Mouse (Mus musculus) ovary, postnatal 14 days (tissue): ENCODE results near the gene Uhrf1bp1l.
A peak's percentile ranks its signal among the peaks of the same experiment; 100 is the strongest.

ENCODE experiments used
- DNase-seq: peaks from one replicate; pipeline ENCODE4 v3.0.0; 2022; ENCODE audit warnings: low spot score

Gene Uhrf1bp1l

GRCm38 (mm10) chr10:89746581-89746980 lies 1.8 kb downstream of the Uhrf1bp1l start:
- DNase-seq: no peak

- no peak for DNase-seq
Observed at GRCm38 (mm10) chr10:89747221-89747905, 2.6 kb downstream of the Uhrf1bp1l start.

GRCm38 (mm10) chr10:89747911-89748310 lies 3.1 kb downstream of the Uhrf1bp1l start:
- no peak for DNase-seq

DNA sequence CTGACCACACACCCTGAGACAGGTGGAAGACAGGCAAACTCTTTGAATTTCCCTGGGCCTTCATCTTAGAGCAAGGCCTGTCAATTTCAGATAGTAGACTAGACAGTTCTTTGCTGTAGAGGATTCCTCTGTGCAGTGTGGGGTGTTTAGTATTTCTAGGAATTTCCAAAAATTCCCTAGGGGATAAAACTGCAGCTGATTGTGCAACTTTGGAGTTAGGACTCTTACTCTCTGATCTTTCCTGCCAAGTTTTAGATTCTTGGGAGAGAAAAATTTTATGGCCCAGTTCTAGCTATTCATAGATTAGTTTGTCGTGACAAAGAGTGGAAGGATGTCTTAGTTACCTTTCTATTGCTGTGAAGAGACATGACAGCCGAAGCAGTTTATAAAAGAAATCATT lies 3.8 kb downstream of the Uhrf1bp1l start:
- no peak for DNase-seq

GRCm38 (mm10) chr10:89751069-89751468 lies 6.3 kb downstream of the Uhrf1bp1l start:
- no peak for DNase-seq

DNA sequence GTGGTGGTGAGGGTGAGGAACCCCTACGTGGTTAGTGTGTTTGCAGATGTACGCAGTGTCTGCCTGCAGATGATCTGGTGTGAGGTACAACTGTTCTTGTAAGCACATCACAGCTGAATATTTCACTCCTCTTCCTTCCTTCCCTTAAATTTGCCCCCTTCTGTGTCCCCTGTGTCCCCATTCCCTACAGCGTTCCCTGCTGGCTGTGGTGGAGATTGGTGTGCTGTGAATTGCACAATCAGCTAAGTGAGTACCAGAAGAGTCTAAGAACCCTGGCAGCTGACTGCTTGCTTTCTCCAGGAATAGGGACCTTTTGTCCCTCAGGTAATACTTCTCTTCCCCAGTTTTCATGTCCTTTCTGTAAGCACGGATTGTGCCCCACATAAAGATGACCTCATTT lies 10.4 kb downstream of the Uhrf1bp1l start:
- no peak for DNase-seq

GRCm38 (mm10) chr10:89760772-89761171 lies 16.0 kb downstream of the Uhrf1bp1l start:
- DNase-seq: no peak

- no peak for DNase-seq
Observed at GRCm38 (mm10) chr10:89764457-89765121, 19.8 kb downstream of the Uhrf1bp1l start.

- DNase-seq: no peak
Observed at GRCm38 (mm10) chr10:89765790-89766714, 21.3 kb downstream of the Uhrf1bp1l start.

DNA sequence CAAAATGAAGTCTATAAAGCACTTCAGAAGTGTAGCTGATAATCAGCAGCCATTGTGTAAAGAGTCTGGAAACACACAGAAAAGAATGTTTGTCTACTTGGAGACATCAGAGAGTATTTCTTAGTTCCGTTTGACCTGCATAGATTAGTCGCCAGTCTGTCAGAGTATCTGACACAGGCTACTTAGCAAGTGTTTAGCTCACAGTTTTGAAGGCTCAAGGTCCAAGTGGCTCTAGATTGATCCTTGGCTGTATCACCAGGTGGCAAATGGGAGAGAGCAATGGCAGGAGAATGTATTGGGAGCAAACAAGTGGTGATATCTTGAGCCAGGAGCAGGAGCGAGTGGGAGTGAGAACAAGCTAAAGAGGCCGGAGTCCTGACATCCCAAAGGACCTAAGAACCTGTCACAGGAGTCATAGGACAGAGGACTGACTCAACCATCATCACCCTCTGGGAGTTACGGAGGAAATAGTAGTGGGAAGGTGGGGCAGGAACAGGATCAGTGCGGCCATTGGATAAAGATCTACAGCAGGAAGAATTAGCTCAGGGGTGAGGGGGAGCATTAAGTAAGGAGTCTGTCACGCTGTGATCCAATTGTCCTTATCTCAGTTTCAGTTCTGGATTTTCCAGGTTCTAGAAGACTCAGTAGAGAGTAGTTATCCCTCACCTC lies 23.7 kb downstream of the Uhrf1bp1l start:
- DNase-seq: no peak

DNA sequence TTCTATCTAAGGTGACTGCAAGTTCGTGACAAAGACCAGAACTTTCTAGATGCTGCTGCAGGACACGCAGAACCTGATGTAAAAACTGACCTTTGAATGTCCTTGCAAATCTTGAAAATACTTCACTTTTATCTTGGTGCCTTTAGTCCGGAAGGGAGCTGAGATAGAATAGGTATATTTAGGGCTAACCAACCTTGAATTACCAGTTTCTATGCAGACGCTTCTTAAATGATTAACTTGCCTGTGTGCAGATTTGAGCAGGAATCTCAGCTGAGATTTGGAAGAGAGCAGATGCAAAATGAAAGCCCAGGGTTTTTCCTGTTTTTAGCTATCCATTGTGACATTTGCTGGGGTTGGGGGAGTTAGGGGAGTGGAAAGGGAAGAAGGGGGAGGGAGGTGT lies 24.3 kb downstream of the Uhrf1bp1l start:
- no peak for DNase-seq

DNA sequence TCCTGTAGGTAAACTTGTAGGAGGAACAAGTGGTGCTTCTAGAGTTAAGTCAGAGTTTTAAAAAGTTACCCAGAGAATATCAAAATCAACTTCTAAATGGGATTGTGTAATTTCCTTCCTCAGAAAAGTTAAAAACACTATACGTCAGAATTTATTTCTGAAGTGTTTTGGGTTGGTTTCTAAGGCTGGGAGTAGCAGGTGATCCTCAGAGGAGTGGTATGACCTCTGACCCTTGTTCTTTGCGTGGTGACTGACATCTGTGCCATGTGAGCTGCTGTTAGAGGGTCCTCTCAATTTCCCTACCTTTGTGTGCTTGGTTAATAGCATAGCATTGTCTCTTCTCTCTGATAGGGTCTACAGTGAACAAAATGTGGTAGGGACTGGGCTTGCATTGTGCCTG lies 27.1 kb downstream of the Uhrf1bp1l start:
- DNase-seq: no peak

GRCm38 (mm10) chr10:89776029-89776428 lies 31.2 kb downstream of the Uhrf1bp1l start:
- no peak for DNase-seq

DNA sequence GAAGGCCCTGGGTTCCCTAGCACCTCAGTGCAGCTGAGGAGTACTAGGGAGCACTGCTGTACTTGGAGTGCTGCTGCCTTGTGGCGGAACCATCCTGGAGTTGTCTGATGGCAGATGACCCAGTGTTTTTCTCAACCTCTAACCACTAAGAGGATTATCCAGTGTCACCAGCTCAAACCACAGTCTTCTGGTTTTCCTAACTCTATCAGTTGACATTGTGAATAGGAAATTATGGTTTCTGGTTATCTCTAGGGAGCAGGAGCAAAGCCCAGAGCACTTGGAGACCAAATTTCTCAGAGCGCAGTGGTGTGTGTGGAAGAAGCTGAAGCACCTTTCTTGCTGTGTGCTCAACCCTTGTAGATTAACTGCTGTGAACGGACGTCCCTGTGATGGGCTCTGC lies 47.1 kb downstream of the Uhrf1bp1l start:
- no peak for DNase-seq

GRCm38 (mm10) chr10:89794121-89794520 lies 49.3 kb downstream of the Uhrf1bp1l start:
- DNase-seq: no peak

GRCm38 (mm10) chr10:89819146-89819545 lies 74.4 kb downstream of the Uhrf1bp1l start:
- DNase-seq: no peak

DNA sequence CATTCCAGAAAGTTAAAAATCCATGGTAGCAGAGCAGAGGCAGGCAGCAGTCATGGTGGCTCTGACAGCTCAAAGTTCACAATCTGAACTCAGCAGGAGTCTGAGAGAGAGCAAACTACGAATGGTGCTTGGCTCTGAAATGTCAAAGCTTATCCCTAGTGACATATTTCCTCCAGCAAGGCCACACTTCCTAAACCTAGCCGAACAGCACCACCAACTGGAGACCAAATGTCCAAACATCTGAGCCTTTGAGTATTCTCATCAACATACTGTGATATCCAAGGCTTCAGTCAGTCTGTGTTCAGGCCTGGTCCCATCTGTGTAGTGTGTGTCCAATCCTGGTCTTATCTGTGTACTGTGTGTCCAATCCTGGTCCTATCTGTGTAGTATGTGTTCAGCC lies 79.1 kb downstream of the Uhrf1bp1l start:
- DNase-seq: peak; percentile 3

DNA sequence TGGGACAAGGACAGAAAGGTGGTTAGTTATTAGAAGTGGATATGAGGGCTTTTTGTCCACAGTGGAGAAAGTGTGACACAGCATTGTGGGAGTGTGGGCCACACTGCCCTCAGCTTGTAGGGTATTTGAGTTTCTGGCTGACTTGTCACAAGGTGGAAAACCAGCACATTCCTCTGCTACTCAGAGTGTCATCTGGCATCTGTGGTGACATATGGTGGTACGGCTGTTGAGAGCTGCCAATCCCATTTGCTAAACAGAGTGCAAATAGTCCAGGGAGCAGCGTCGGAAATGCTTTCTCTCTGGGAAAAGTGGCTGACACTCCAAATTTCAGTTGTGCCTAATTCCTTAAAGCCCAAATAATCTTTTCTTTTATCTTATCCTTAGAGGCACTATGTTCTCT lies 82.1 kb downstream of the Uhrf1bp1l start:
- DNase-seq: no peak

- no peak for DNase-seq
Observed at GRCm38 (mm10) chr10:89832334-89832733, 87.5 kb downstream of the Uhrf1bp1l start.

DNA sequence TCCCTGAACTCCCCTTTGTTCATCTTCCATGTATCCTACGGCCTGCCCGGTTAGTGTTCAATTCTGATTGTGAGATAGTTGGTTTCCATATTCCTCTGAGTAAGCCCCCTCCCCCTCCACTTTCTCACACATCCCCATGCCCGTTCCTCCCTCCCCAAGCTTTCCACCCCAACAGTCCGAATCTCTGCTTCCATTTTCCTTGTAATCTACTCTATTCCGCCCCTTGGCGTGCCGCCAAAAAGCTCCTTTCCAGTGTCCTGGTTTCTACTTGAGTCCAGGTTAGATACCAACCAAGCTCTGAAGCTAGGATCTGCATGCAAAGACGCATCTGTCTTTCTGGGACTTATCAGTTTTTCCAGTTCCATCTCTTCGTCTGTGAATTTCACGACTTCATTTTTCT lies 88.4 kb downstream of the Uhrf1bp1l start:
- DNase-seq: no peak

GRCm38 (mm10) chr10:89837476-89837875 lies 92.7 kb downstream of the Uhrf1bp1l start:
- DNase-seq: no peak

DNA sequence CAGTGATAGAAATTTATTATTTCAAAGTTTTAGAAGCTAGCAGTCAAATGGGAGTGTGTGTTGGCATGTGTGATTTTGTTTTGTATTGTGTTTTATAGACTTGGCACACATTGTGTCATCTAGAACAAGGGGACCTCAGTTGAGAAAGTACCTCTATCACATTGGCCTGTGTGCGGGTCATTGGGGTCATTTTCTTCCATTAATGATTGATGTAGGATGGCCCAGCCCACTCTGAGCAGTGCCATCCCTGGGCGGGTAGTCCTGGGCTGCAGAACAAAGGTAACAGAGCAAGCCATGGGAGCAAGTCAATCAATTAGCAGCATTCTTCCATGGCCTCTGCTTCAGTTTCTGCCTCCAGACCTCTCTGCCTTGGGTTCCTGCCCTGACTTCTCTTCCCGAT lies 94.0 kb downstream of the Uhrf1bp1l start:
- no peak for DNase-seq
